15 mouse cellular contexts compared by ENCODE assay signal in genomic region chr3:88382383-88382782, GRCm38 (mm10). TPM values are rescaled to one million over a fixed set of nuclear protein-coding genes. Genes with fewer than 3 reads are reported as not detected.
DNase-seq lines count a peak whose midpoint lies in the region; ATAC-seq lines count a peak whose summit lies in the region.
"Not testable (repeated sequence)": the region's sequence is repeated elsewhere in the genome, so short reads cannot be mapped to it uniquely, and the experiment has no call there.
"Had no signal": no experiment of that assay in that cellular context is flagged by ENCODE, and none has a peak within 500 bp of the region (broad histone marks: within the 10 kb centered on the region; RNA-seq: fewer than 3 reads in every experiment).

No protein-coding gene starts in this region.

- WGBS in embryonic facial prominence, embryonic 12.5 days, result 64% methylated on average over 3 of the region's 7 CpGs
- 13% methylated on average over 1 of the region's 7 CpGs for WGBS in forebrain, embryonic 13.5 days
- 36% methylated on average over 1 of the region's 7 CpGs for WGBS in hindbrain, embryonic 11.5 days
- 0% methylated on average over 1 of the region's 7 CpGs for WGBS in intestine, embryonic 14.5 days
- 45% methylated on average over 2 of the region's 7 CpGs for WGBS in limb, embryonic 12.5 days
- WGBS in lung, embryonic 16.5 days, result 11% methylated on average over 1 of the region's 7 CpGs
- WGBS in neural tube, embryonic 14.5 days, result 41% methylated on average over 1 of the region's 7 CpGs

- peak overlapping the region; percentile 47; the same call in 1 of the 2 replicates for H3K4me2 ChIP-seq in embryonic facial prominence, embryonic 12.5 days (replicated peaks)
- H3K4me2 ChIP-seq in forebrain, embryonic 13.5 days, result peak overlapping the region; percentile 55; the same call in 1 of the 2 replicates
- H3K4me2 ChIP-seq in hindbrain, embryonic 11.5 days (replicated peaks; ENCODE audit: low read depth, low read length); intestine, embryonic 14.5 days (ENCODE audit: low read length); lung, embryonic 16.5 days (ENCODE audit: low read depth, low read length); neural tube, embryonic 14.5 days (ENCODE audit: low read depth, low read length): not testable (repeated sequence)
- H3K4me2 ChIP-seq in limb, embryonic 12.5 days, result peak overlapping the region; percentile 59; the same call in 1 of the 2 replicates

- DNase-seq in hindbrain, embryonic 11.5 days (ENCODE audit: low spot score), result not testable (repeated sequence)
- DNase-seq in intestine, embryonic 14.5 days (ENCODE audit: low spot score), result peak; percentile 12

- not testable (repeated sequence) for H3K4me1 ChIP-seq in embryonic facial prominence, embryonic 12.5 days; forebrain, embryonic 13.5 days; hindbrain, embryonic 11.5 days (replicated peaks; ENCODE audit: control insufficient read depth, insufficient read depth, low read length); intestine, embryonic 14.5 days (replicated peaks; ENCODE audit: control insufficient read depth, insufficient read depth, low read length); limb, embryonic 12.5 days (replicated peaks); lung, embryonic 16.5 days (replicated peaks; ENCODE audit: control insufficient read depth, insufficient read depth, low read length); neural tube, embryonic 14.5 days (ENCODE audit: control insufficient read depth, insufficient read depth, low read length)

- H3K27me3 ChIP-seq in embryonic facial prominence, embryonic 12.5 days; forebrain, embryonic 13.5 days; hindbrain, embryonic 11.5 days (ENCODE audit: control insufficient read depth, insufficient read depth, low read length); intestine, embryonic 14.5 days (replicated peaks; ENCODE audit: control insufficient read depth, insufficient read depth, low read length); limb, embryonic 12.5 days; lung, embryonic 16.5 days (ENCODE audit: control insufficient read depth, insufficient read depth, low read depth, low read length); neural tube, embryonic 14.5 days (ENCODE audit: control insufficient read depth, insufficient read depth, low read length): not testable (repeated sequence)

- not testable (repeated sequence) for H3K4me3 ChIP-seq in embryonic facial prominence, embryonic 12.5 days; forebrain, embryonic 13.5 days; hindbrain, embryonic 11.5 days (ENCODE audit: low read depth, low read length); intestine, embryonic 14.5 days (ENCODE audit: low read depth, low read length); limb, embryonic 12.5 days (replicated peaks); lung, embryonic 16.5 days (ENCODE audit: low read length); neural tube, embryonic 14.5 days (ENCODE audit: low read depth, low read length)

- H3K9ac ChIP-seq in embryonic facial prominence, embryonic 12.5 days; forebrain, embryonic 13.5 days; hindbrain, embryonic 11.5 days (ENCODE audit: low read depth, low read length); intestine, embryonic 14.5 days (ENCODE audit: low read length); limb, embryonic 12.5 days (replicated peaks); lung, embryonic 16.5 days (ENCODE audit: low read length); neural tube, embryonic 14.5 days (replicated peaks; ENCODE audit: low read depth, low read length): not testable (repeated sequence)

- not testable (repeated sequence) for H3K36me3 ChIP-seq in embryonic facial prominence, embryonic 12.5 days; forebrain, embryonic 13.5 days (ENCODE audit: poor library complexity, severe bottlenecking); hindbrain, embryonic 11.5 days (ENCODE audit: control insufficient read depth, insufficient read depth, low read length); intestine, embryonic 14.5 days (ENCODE audit: control insufficient read depth, insufficient read depth, low read length); limb, embryonic 12.5 days; lung, embryonic 16.5 days (ENCODE audit: control insufficient read depth, insufficient read depth, low read length); neural tube, embryonic 14.5 days (ENCODE audit: control insufficient read depth, insufficient read depth, low read length)

- ATAC-seq in embryonic facial prominence, embryonic 12.5 days (ENCODE audit: insufficient number of reproducible peaks, insufficient read depth, low FRiP score, low TSS enrichment); intestine, embryonic 14.5 days (replicated peaks; ENCODE audit: low FRiP score, low TSS enrichment, low read depth); limb, embryonic 12.5 days (ENCODE audit: insufficient number of reproducible peaks, insufficient read depth, low FRiP score, low TSS enrichment, low read depth): not testable (repeated sequence)
- peak; percentile 31; the same call in 1 of the 2 replicates for ATAC-seq in forebrain, embryonic 13.5 days
- 0 out of 2 replicates have a peak, but pooled peaks have one; percentile 26 for ATAC-seq in hindbrain, embryonic 11.5 days (ENCODE audit: low FRiP score)
- ATAC-seq in lung, embryonic 16.5 days (ENCODE audit: low read depth), result 0 out of 2 replicates have a peak, but pooled peaks have one; percentile 15
- peak; percentile 31 for ATAC-seq in neural tube, embryonic 14.5 days (ENCODE audit: low read depth)

- not testable (repeated sequence) for H3K27ac ChIP-seq in embryonic facial prominence, embryonic 12.5 days; forebrain, embryonic 13.5 days; hindbrain, embryonic 11.5 days (ENCODE audit: low read depth, low read length); intestine, embryonic 14.5 days (ENCODE audit: low read depth); limb, embryonic 12.5 days; lung, embryonic 16.5 days (ENCODE audit: low read length); neural tube, embryonic 14.5 days (ENCODE audit: low read depth, low read length)

- H3K9me3 ChIP-seq in embryonic facial prominence, embryonic 12.5 days; forebrain, embryonic 13.5 days (replicated peaks); hindbrain, embryonic 11.5 days (ENCODE audit: control insufficient read depth, low read length); intestine, embryonic 14.5 days (ENCODE audit: control insufficient read depth, low read length); limb, embryonic 12.5 days; lung, embryonic 16.5 days (ENCODE audit: control insufficient read depth, low read length); neural tube, embryonic 14.5 days (ENCODE audit: control insufficient read depth, low read length): not testable (repeated sequence)

RNA-seq across cellular contexts. Expression of gene Bglap, which starts 1.9 kb away (rescaled TPM):
- not detected in 2 replicates for polyA plus RNA-seq in embryonic facial prominence, embryonic 12.5 days (2016; fragmentation: Nextera tagmentation; extraction: Ambion mirVana)
- polyA plus RNA-seq in forebrain, embryonic 13.5 days (2015; fragmentation: Nextera tagmentation; extraction: Ambion mirVana), result 0.54 TPM in 1 of 2 replicates, not detected in the other
- not detected in 2 replicates for polyA plus RNA-seq in hindbrain, embryonic 11.5 days (2014; fragmentation: Nextera tagmentation; extraction: Ambion mirVana)
- 0.64 TPM in 1 of 2 replicates, not detected in the other for polyA plus RNA-seq in intestine, embryonic 14.5 days (2014; fragmentation: Nextera tagmentation; extraction: Ambion mirVana)
- polyA plus RNA-seq in limb, embryonic 12.5 days (2016; fragmentation: Nextera tagmentation; extraction: Ambion mirVana), result not detected in 2 replicates
- polyA plus RNA-seq in lung, embryonic 16.5 days (2015; fragmentation: Nextera tagmentation; extraction: Ambion mirVana), result 0.94 TPM in 1 of 2 replicates, not detected in the other
- polyA plus RNA-seq in neural tube, embryonic 14.5 days (2014; fragmentation: Nextera tagmentation; extraction: Ambion mirVana), result not detected in 2 replicates
- polyA plus RNA-seq: CD4-positive, CD25-positive, alpha-beta regulatory T cell, adult 4 months; heart, adult 2 months; heart, embryonic 16.5 days; liver, embryonic 13.5 days; lung, postnatal 0 days; midbrain, embryonic 12.5 days; testis, adult 2 months had no signal

RNA-seq across cellular contexts. Expression of gene Bglap2, which starts 3.9 kb away (rescaled TPM):
- not detected in 2 replicates for polyA plus RNA-seq in embryonic facial prominence, embryonic 12.5 days (2016; fragmentation: Nextera tagmentation; extraction: Ambion mirVana)
- not detected in 2 replicates for polyA plus RNA-seq in forebrain, embryonic 13.5 days (2015; fragmentation: Nextera tagmentation; extraction: Ambion mirVana)
- not detected in 2 replicates for polyA plus RNA-seq in hindbrain, embryonic 11.5 days (2014; fragmentation: Nextera tagmentation; extraction: Ambion mirVana)
- polyA plus RNA-seq in intestine, embryonic 14.5 days (2014; fragmentation: Nextera tagmentation; extraction: Ambion mirVana), result not detected in 2 replicates
- not detected in 2 replicates for polyA plus RNA-seq in limb, embryonic 12.5 days (2016; fragmentation: Nextera tagmentation; extraction: Ambion mirVana)
- polyA plus RNA-seq in lung, embryonic 16.5 days (2015; fragmentation: Nextera tagmentation; extraction: Ambion mirVana), result 0.43 TPM in 1 of 2 replicates, not detected in the other
- not detected in 2 replicates for polyA plus RNA-seq in neural tube, embryonic 14.5 days (2014; fragmentation: Nextera tagmentation; extraction: Ambion mirVana)
- polyA plus RNA-seq: CD4-positive, CD25-positive, alpha-beta regulatory T cell, adult 4 months; heart, embryonic 16.5 days; liver, embryonic 13.5 days; lung, postnatal 0 days; midbrain, embryonic 12.5 days; Patski had no signal

RNA-seq across cellular contexts. Expression of gene Bglap3, which starts 9.8 kb away (rescaled TPM):
- 0.17 TPM in 1 of 2 replicates, not detected in the other for polyA plus RNA-seq in embryonic facial prominence, embryonic 12.5 days (2016; fragmentation: Nextera tagmentation; extraction: Ambion mirVana)
- polyA plus RNA-seq in forebrain, embryonic 13.5 days (2015; fragmentation: Nextera tagmentation; extraction: Ambion mirVana), result not detected in 2 replicates
- 0.26 TPM in 1 of 2 replicates, not detected in the other for polyA plus RNA-seq in hindbrain, embryonic 11.5 days (2014; fragmentation: Nextera tagmentation; extraction: Ambion mirVana)
- polyA plus RNA-seq in intestine, embryonic 14.5 days (2014; fragmentation: Nextera tagmentation; extraction: Ambion mirVana), result 0.28 and 0.30 TPM in 2 replicates
- polyA plus RNA-seq in limb, embryonic 12.5 days (2016; fragmentation: Nextera tagmentation; extraction: Ambion mirVana), result 0.10 and 0.29 TPM in 2 replicates
- 0.13 TPM in 1 of 2 replicates, not detected in the other for polyA plus RNA-seq in lung, embryonic 16.5 days (2015; fragmentation: Nextera tagmentation; extraction: Ambion mirVana)
- 0.28 TPM in 1 of 2 replicates, not detected in the other for polyA plus RNA-seq in neural tube, embryonic 14.5 days (2014; fragmentation: Nextera tagmentation; extraction: Ambion mirVana)
- polyA plus RNA-seq: CD4-positive, CD25-positive, alpha-beta regulatory T cell, adult 4 months; heart, adult 2 months; midbrain, embryonic 12.5 days; testis, adult 2 months had no signal

RNA-seq across cellular contexts. Expression of gene Paqr6, which starts 18.0 kb away (rescaled TPM):
- polyA plus RNA-seq in embryonic facial prominence, embryonic 12.5 days (2016; fragmentation: Nextera tagmentation; extraction: Ambion mirVana), result 2.8 and 3.3 TPM in 2 replicates
- polyA plus RNA-seq in forebrain, embryonic 13.5 days (2015; fragmentation: Nextera tagmentation; extraction: Ambion mirVana), result 0.81 and 1.0 TPM in 2 replicates
- 1.3 and 1.6 TPM in 2 replicates for polyA plus RNA-seq in hindbrain, embryonic 11.5 days (2014; fragmentation: Nextera tagmentation; extraction: Ambion mirVana)
- polyA plus RNA-seq in intestine, embryonic 14.5 days (2014; fragmentation: Nextera tagmentation; extraction: Ambion mirVana), result 1.5 and 2.4 TPM in 2 replicates
- 2.8 and 3.2 TPM in 2 replicates for polyA plus RNA-seq in limb, embryonic 12.5 days (2016; fragmentation: Nextera tagmentation; extraction: Ambion mirVana)
- 12.5 and 15.2 TPM in 2 replicates for polyA plus RNA-seq in lung, embryonic 16.5 days (2015; fragmentation: Nextera tagmentation; extraction: Ambion mirVana)
- 0.35 and 1.6 TPM in 2 replicates for polyA plus RNA-seq in neural tube, embryonic 14.5 days (2014; fragmentation: Nextera tagmentation; extraction: Ambion mirVana)
- polyA plus RNA-seq: CD4-positive, CD25-positive, alpha-beta regulatory T cell, adult 4 months had no signal

RNA-seq across cellular contexts. Expression of gene Pmf1, which starts 27.7 kb away (rescaled TPM):
- 130 and 133 TPM in 2 replicates for polyA plus RNA-seq in embryonic facial prominence, embryonic 12.5 days (2016; fragmentation: Nextera tagmentation; extraction: Ambion mirVana)
- polyA plus RNA-seq in forebrain, embryonic 13.5 days (2015; fragmentation: Nextera tagmentation; extraction: Ambion mirVana), result 107 TPM in 2 replicates
- polyA plus RNA-seq in hindbrain, embryonic 11.5 days (2014; fragmentation: Nextera tagmentation; extraction: Ambion mirVana), result 108 and 109 TPM in 2 replicates
- polyA plus RNA-seq in intestine, embryonic 14.5 days (2014; fragmentation: Nextera tagmentation; extraction: Ambion mirVana), result 150 and 154 TPM in 2 replicates
- polyA plus RNA-seq in limb, embryonic 12.5 days (2016; fragmentation: Nextera tagmentation; extraction: Ambion mirVana), result 149 and 151 TPM in 2 replicates
- 130 and 147 TPM in 2 replicates for polyA plus RNA-seq in lung, embryonic 16.5 days (2015; fragmentation: Nextera tagmentation; extraction: Ambion mirVana)
- 19.3 and 22.2 TPM in 2 replicates for polyA plus RNA-seq in neural tube, embryonic 14.5 days (2014; fragmentation: Nextera tagmentation; extraction: Ambion mirVana)
